Mouse (Mus musculus) urinary bladder, postnatal 4 days (tissue): ENCODE data around the gene Tex13b.
"Not testable (repeated sequence)": the region's sequence is repeated elsewhere in the genome, so short reads cannot be mapped to it uniquely, and the experiment has no call there.

Experiments
- DNase-seq, 2 experiments: peaks; one replicate each; pipeline ENCODE4 v3.0.0; 2021 to 2022; ENCODE audit warnings: low spot score in 2 of 2

The Tex13b gene

DNA sequence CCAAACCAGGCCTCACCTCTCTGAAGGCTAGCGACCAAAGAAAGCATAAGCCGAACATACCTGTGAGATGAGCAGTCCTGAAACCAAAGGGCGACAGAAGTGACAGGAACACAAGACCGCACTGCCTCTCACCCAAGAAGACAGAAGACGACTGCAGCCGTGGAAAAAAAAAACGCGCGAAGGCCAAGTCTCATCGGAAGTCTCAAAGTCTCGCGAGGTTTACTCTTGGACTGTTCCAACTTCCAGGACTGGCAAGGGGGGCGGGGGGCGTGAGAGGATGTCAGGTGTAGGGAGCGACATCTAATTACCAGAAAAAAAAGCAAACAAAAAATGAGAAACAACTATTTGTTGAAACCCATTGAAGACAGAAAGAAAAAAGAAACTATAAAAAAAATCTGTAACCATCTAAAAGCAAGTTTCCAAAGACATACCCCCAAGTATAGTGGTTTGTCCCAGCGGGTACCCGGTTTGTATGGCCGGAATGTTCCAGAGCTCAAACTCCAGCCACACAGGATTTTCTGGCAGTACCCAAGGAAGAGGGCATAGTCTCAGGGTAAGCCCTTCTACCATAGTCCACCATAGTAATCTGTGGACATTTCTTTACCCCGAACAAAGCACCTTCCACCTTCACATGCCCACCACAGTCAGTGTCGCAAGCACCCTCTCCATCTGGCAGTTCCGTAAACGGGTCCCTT, at the start of gene Tex13b:
TSS of gene Tex13b (minus strand) at position 122 of the 695 bp plus-strand sequence.
- no peak for DNase-seq

GRCm38 (mm10) chrX:140862760-140863159, 49.5 kb upstream of the Tex13b start:
- DNase-seq, result no peak

DNA sequence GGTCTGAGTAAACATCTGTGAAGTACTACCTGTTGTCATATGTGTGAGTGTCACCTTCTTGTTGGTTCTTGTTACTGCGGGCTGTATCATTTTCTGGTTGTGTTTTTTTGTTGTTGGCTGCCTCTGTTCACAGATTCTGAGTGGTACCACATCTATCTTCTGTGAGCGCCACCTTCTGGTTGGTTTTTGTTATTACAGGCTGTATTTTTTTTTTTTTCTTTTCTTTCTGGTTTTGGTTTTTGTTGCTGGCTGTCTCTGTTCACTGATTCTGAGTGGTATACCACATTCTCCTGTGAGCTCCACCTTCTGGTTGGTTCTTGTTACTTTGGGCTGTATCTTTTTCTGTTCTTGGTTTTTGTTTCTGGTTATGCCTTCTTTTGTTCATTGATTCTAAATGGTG, 44.2 kb upstream of the Tex13b start:
- no peak for DNase-seq

GRCm38 (mm10) chrX:140857040-140857439, 43.8 kb upstream of the Tex13b start:
- not testable (repeated sequence) for DNase-seq

- DNase-seq, result no peak
These were observed 41.3 kb upstream of the Tex13b start for GRCm38 (mm10) chrX:140854561-140854960.

DNA sequence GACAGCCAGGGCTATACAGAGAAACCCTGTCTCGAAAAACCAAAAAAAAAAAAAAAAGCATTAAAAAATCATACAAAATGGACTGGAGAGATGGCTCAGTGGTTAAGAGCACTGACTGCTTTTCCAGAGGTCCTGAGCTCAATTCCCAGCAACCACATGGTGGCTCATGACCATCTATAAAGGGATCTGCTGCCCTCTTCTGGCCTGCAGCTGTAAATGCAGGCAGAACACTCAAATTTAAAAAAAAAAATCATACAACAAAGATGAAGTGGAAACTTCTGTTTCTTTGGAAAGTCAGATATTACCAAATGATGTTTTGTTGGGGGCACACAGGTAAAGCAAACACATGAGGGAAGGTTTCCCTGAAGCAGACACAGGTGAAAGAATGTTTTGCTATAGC, 32.2 kb upstream of the Tex13b start:
- DNase-seq, result not testable (repeated sequence)

GRCm38 (mm10) chrX:140839887-140840286, 26.7 kb upstream of the Tex13b start:
- DNase-seq, result no peak

- no peak for DNase-seq
These were observed 24.8 kb upstream of the Tex13b start for GRCm38 (mm10) chrX:140838077-140838476.

GRCm38 (mm10) chrX:140831706-140832105, 18.5 kb upstream of the Tex13b start:
- no peak for DNase-seq

GRCm38 (mm10) chrX:140822295-140822694, 9.1 kb upstream of the Tex13b start:
- no peak for DNase-seq

DNA sequence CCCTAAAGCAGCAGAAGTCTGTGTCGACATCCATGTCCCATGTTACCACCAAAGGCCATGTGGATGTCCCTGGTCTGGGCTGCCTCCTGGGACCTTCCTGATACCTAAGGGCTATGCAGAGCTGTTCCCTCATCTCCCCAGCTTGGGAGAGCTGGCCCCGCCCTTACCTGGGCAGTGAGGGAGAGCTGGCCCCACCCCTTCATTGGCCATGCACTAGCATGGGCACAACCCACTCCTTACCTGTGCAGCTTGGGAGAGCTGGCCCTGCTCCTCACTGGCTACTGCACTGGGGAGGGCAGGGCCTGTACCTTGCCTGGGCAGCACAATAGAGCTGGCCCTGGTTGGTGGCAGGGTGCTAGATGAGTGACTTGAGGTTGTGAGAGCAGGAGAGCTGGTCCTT, 7.9 kb downstream of the Tex13b start:
- no peak for DNase-seq

- no peak for DNase-seq
These were observed 43.4 kb downstream of the Tex13b start for GRCm38 (mm10) chrX:140769794-140770193.
